Mouse (Mus musculus) frontal cortex, postnatal 36 days (tissue): ENCODE results near the gene Scgb1b12.
"Not testable (repeated sequence)": the region's sequence is repeated elsewhere in the genome, so short reads cannot be mapped to it uniquely, and the experiment has no call there.

Experiments
- DNase-seq, 2 experiments: peaks; one replicate each; pipeline ENCODE4 v3.0.0; 2022; ENCODE audit warnings: low spot score in 2 of 2

The Scgb1b12 gene

DNA sequence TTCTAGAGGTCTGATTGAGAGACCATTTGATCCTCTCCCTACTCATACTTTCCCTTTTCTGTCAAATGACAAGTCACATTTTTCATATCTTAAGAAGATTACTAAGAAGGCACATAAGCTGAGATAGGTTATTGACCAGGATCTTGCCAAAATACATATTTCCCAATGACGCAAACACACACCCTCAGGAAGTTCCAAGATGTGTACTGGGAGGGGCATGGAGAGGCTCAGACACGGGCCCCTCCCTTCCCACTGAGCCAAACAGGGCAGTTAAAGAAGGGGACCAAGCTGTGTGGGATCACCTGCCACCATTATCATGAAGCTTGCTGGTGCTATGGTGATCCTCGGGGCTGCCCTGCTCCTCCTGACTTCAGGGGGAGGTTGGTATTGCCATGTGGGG, at the start of gene Scgb1b12:
Gene Scgb1b12, plus strand, starts transcription at position 301 of the 400 bp plus-strand sequence.
- DNase-seq: not testable (repeated sequence)

DNA sequence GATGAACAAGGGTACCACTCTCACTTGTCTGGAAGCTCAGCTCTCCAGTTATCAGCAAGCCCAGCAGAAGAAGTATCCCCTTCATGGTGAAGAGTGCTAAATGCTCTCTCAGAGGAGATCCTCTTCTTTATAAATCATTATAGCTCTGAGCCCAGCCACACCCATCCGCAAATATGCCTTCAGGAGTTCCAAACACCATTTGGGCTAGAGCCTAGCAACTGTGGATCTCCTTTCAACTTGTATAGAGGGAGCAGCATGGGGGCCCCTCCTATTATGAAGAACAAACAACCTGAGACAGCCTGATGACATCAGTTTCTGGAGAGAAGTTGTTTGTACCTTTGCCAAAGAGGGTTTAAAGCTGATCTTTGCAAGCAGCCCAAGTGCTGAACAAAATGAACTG, 6.8 kb upstream of the Scgb1b12 start, which contains the start of gene Scgb2b12:
Gene Scgb2b12, minus strand, starts transcription at position 101 of the 400 bp plus-strand sequence.
- DNase-seq: not testable (repeated sequence)
